Mouse (Mus musculus) CH12.LX (cell line): ENCODE measurements around the gene Adgre4. TPM values are rescaled to one million over a fixed set of nuclear protein-coding genes. Genes with fewer than 3 reads are reported as not detected.

ENCODE experiments used
- DNase-seq: peaks from one replicate; pipeline ENCODE4 v3.0.0-alpha.2; 2013; ENCODE audit errors: extremely low read depth
- H3K27ac ChIP-seq: 2 replicates; pipeline ENCODE4 v1.5.1; 2012; ENCODE audit warnings: low read depth, mild to moderate bottlenecking, control low read depth, moderate library complexity; ENCODE audit not compliant: insufficient read depth
- H3K27me3 ChIP-seq: replicated peaks from 2 replicates; pipeline ENCODE3; 2012; ENCODE audit warnings: inconsistent platforms
- H3K36me3 ChIP-seq, 2 experiments: replicated peaks in 1 of 2; 2 replicates each; pipeline versions ENCODE3 to v1.6.1; 2012; ENCODE audit warnings: inconsistent platforms in 1 of 2, low read length in 1 of 2, mild to moderate bottlenecking in 1 of 2, mixed read lengths in 1 of 2, moderate library complexity in 1 of 2; ENCODE audit not compliant: control insufficient read depth in 1 of 2, insufficient read depth in 1 of 2
- H3K4me1 ChIP-seq, 2 experiments: 2 replicates each; pipeline ENCODE4 v1.6.1; 2012; ENCODE audit warnings: inconsistent platforms in 1 of 2, moderate library complexity in 1 of 2; ENCODE audit not compliant: insufficient read depth in 2 of 2, control insufficient read depth in 1 of 2
- H3K4me2 ChIP-seq: 2 replicates; pipeline ENCODE4 v1.6.1; 2012; ENCODE audit warnings: low read depth, mild to moderate bottlenecking, control low read depth; ENCODE audit not compliant: poor library complexity, insufficient read depth, severe bottlenecking
- H3K4me3 ChIP-seq, 3 experiments: fragments of 150-350 bp in 1 of 3; sonication (generic) in 1 of 3; replicated peaks in 1 of 3; 2 replicates each; pipeline versions ENCODE3 to v1.5.1; 2011 to 2012; ENCODE audit warnings: low read depth in 2 of 3, low read length in 2 of 3, mild to moderate bottlenecking in 2 of 3, moderate library complexity in 2 of 3, control low read depth in 1 of 3, improper control_type of control experiment in 1 of 3, inconsistent platforms in 1 of 3, mixed read lengths in 1 of 3; ENCODE audit not compliant: poor library complexity in 1 of 3
- H3K79me2 ChIP-seq: replicated peaks from 2 replicates; pipeline ENCODE4 v1.6.1; 2012; ENCODE audit warnings: mild to moderate bottlenecking, moderate library complexity; ENCODE audit not compliant: control insufficient read depth, poor library complexity, insufficient read depth, severe bottlenecking; ENCODE audit errors: extremely low read depth
- H3K9ac ChIP-seq: 2 replicates; pipeline ENCODE4 v1.6.1; 2012; ENCODE audit warnings: low read depth, mild to moderate bottlenecking, control low read depth, moderate library complexity; ENCODE audit not compliant: insufficient read depth
- H3K9me3 ChIP-seq: replicated peaks from 2 replicates; pipeline ENCODE3; 2012; ENCODE audit warnings: low read length, inconsistent platforms, mixed read lengths
- CHD1 ChIP-seq: IDR thresholded peaks from 2 replicates; pipeline ENCODE4 v1.6.1; 2012; ENCODE audit warnings: low read depth, low read length, improper control_type of control experiment, inconsistent platforms
- CHD2 ChIP-seq: IDR thresholded peaks from 2 replicates; pipeline ENCODE4 v1.6.1; 2011; ENCODE audit warnings: low read length, improper control_type of control experiment
- E2F4 ChIP-seq: IDR thresholded peaks from 2 replicates; pipeline ENCODE4 v1.6.1; 2011; ENCODE audit warnings: low read depth, low read length, improper control_type of control experiment; ENCODE audit not compliant: insufficient replicate concordance
- ETS1 ChIP-seq: conservative IDR thresholded peaks from 2 replicates; pipeline ENCODE4 v1.6.1; 2012; ENCODE audit warnings: low read depth, mild to moderate bottlenecking, inconsistent platforms, low read length, improper control_type of control experiment, moderate library complexity
- GABPA ChIP-seq: IDR thresholded peaks from 2 replicates; pipeline ENCODE4 v1.6.1; 2012; ENCODE audit warnings: low read depth, low read length, improper control_type of control experiment, inconsistent platforms; ENCODE audit not compliant: insufficient replicate concordance
- IRF4 ChIP-seq: IDR thresholded peaks from 2 replicates; pipeline ENCODE4 v1.6.1; 2014; ENCODE audit warnings: low read depth, mild to moderate bottlenecking, inconsistent platforms, low read length, improper control_type of control experiment
- JUN ChIP-seq: IDR thresholded peaks from 2 replicates; pipeline ENCODE4 v1.6.1; 2011; ENCODE audit warnings: low read depth, mild to moderate bottlenecking, low read length, improper control_type of control experiment, moderate library complexity; ENCODE audit not compliant: insufficient read depth
- MAFK ChIP-seq: IDR thresholded peaks from 2 replicates; pipeline ENCODE4 v1.6.1; 2011; ENCODE audit warnings: low read length, improper control_type of control experiment; ENCODE audit not compliant: insufficient replicate concordance
- MAX ChIP-seq: IDR thresholded peaks from 2 replicates; pipeline ENCODE4 v1.6.1; 2011; ENCODE audit warnings: low read length, improper control_type of control experiment
- MAZ ChIP-seq: IDR thresholded peaks from 2 replicates; pipeline ENCODE4 v1.6.1; 2012; ENCODE audit warnings: low read depth, mild to moderate bottlenecking, inconsistent platforms, low read length, improper control_type of control experiment, moderate library complexity
- MXI1 ChIP-seq: IDR thresholded peaks from 2 replicates; pipeline ENCODE4 v1.6.1; 2011; ENCODE audit warnings: mild to moderate bottlenecking, low read depth, low read length, improper control_type of control experiment
- PAX5 ChIP-seq: IDR thresholded peaks from 2 replicates; pipeline ENCODE4 v1.6.1; 2012; ENCODE audit warnings: low read length, inconsistent platforms, mixed read lengths
- SIN3A ChIP-seq: IDR thresholded peaks from 2 replicates; pipeline ENCODE4 v1.6.1; 2012; ENCODE audit warnings: low read length, improper control_type of control experiment, inconsistent platforms
- SMC3 ChIP-seq: IDR thresholded peaks from 2 replicates; pipeline ENCODE4 v1.6.1; 2011; ENCODE audit warnings: low read depth, low read length, improper control_type of control experiment
- TBP ChIP-seq: conservative IDR thresholded peaks from 2 replicates; pipeline ENCODE4 v1.6.1; 2011; ENCODE audit warnings: low read depth, low read length, improper control_type of control experiment
- USF2 ChIP-seq: conservative IDR thresholded peaks from 2 replicates; pipeline ENCODE4 v1.6.1; 2011; ENCODE audit warnings: low read depth, low read length, improper control_type of control experiment
- ZMIZ1 ChIP-seq: IDR thresholded peaks from 2 replicates; pipeline ENCODE4 v1.6.1; 2012; ENCODE audit warnings: low read depth, mild to moderate bottlenecking, inconsistent platforms, low read length, improper control_type of control experiment
- dilution Hi-C: fragments of 300-500 bp; cut with MboI; formaldehyde crosslinking; loops from 2 replicates; pipeline ENCODE4 v1.14.3; 2020; ENCODE audit warnings: low sequenced_read_pairs; ENCODE audit not compliant: extremely low pct_unique_long_range_greater_than_20kb, extremely low pct_ligation_motif_present
- in situ Hi-C: fragments of 300-500 bp; cut with MboI; formaldehyde crosslinking; loops from 3 replicates; pipeline ENCODE4 v1.14.3; 2019; ENCODE audit warnings: low sequenced_read_pairs, low pct_ligation_motif_present, low pct_unique_long_range_greater_than_20kb, mixed read lengths
- polyA plus RNA-seq: library from polyadenylated mRNA; unstranded; fragments of >175 nt; gene quantifications from 2 replicates; pipeline ENCODE4 v1.2.1, GENCODE M21; 2012; ENCODE audit warnings: low read depth; ENCODE audit not compliant: insufficient read length
- total RNA-seq, 2 experiments: library from RNA; depleted of rRNA; stranded (reverse); fragments of 300-350 nt in 1 of 2; fragments of >200 nt in 1 of 2; gene quantifications; 2 replicates each; pipeline ENCODE4 v1.2.3; 2012 to 2014

The Adgre4 gene
- total and polyA plus RNA-seq, 3 experiments = 0.09 to 0.11 TPM; not detected in 1

- H3K9me3 ChIP-seq = peaks cover 2% of the 10 kb centered on the region
- H3K4me3 ChIP-seq = no peak overlapping the region
- dilution Hi-C loops (no loop called here), in situ Hi-C loops (no loop called here)
- no peak overlapping the region for H3K27ac ChIP-seq
- no peaks in the 10 kb centered on the region for H3K4me1 ChIP-seq
- H3K79me2 ChIP-seq = no peaks in the 10 kb centered on the region
- H3K27me3 ChIP-seq = no peaks in the 10 kb centered on the region
- no peaks in the 10 kb centered on the region for H3K36me3 ChIP-seq
- TF ChIP-seq MAFK (no peak), JUN (no peak), TBP (no peak), ETS1 (no peak), SMC3 (no peak), IRF4 (no peak), MXI1 (no peak), CHD1 (no peak)
- H3K4me2 ChIP-seq = no peak overlapping the region
- no peak overlapping the region for H3K9ac ChIP-seq
- no peak for DNase-seq
Observed at GRCm38 (mm10) chr17:55722250-55722649, 27.5 kb upstream of the Adgre4 start.

- no peak overlapping the region for H3K9ac ChIP-seq
- no peak overlapping the region for H3K27ac ChIP-seq
- dilution Hi-C loops = no loop called here
- no peak overlapping the region for H3K4me2 ChIP-seq
- H3K79me2 ChIP-seq = no peaks in the 10 kb centered on the region
- DNase-seq = no peak
- H3K4me1 ChIP-seq = no peaks in the 10 kb centered on the region
- H3K9me3 ChIP-seq = peaks cover 2% of the 10 kb centered on the region
- H3K36me3 ChIP-seq = no peaks in the 10 kb centered on the region
- TF ChIP-seq USF2 (no peak), ZMIZ1 (no peak), CHD2 (no peak), SIN3A (no peak), GABPA (no peak), MAX (no peak), MAZ (no peak), E2F4 (no peak), MAFK (no peak), PAX5 (no peak)
- no peak overlapping the region for H3K4me3 ChIP-seq
- H3K27me3 ChIP-seq = no peaks in the 10 kb centered on the region
- in situ Hi-C loops = no loop called here
Observed at GRCm38 (mm10) chr17:55726193-55726592, 23.6 kb upstream of the Adgre4 start.
